Comparison of ENCODE assay signal across 8 mouse cellular contexts in the genomic region with DNA sequence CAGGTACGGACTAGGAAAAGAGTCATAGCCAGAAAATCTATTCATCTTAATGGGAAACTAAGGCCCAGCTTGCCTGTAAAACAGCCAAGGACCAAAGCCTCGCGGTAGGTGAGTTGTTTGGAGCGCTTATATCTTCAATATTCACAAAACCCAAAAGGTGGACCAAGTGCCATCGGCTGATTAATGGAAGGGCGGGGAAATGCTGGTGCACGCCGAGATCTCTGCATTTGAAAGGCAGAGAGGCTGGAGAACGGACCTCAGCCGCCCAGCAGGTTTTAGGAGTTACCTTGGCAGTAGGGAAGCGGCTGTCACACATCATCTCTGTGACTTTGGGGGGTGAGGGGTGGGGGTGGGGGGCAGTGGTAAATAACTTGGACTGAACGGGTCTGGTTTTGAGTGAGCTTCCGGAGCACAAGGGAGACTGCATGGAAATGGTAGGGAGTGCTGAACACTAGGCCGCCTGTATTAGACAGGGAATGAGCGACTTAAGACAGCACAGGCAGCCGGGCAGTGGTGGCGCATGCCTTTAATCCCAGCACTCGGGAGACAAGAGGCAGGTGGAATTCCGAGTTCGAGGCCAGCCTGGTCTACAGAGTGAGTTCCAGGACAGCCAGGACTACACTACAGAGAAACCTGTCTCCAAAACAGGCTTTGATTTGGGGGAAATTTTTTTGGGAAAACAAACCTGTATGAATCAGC. TPM values are rescaled to one million over a fixed set of nuclear protein-coding genes. Genes with fewer than 3 reads are reported as not detected.
DNase-seq lines count a peak whose midpoint lies in the region; ATAC-seq and TF ChIP-seq lines count a peak whose summit lies in the region.

No protein-coding gene starts in this region.

- peaks cover 16% of the 10 kb centered on the region for H3K4me1 ChIP-seq in hindbrain, embryonic 14.5 days (replicated peaks; ENCODE audit: control insufficient read depth, insufficient read depth, low read length)
- H3K4me1 ChIP-seq in midbrain, embryonic 16.5 days (ENCODE audit: control insufficient read depth, insufficient read depth, low read length) = peaks cover 23% of the 10 kb centered on the region

- H3K36me3 ChIP-seq in hindbrain, embryonic 14.5 days (replicated peaks; ENCODE audit: control insufficient read depth, insufficient read depth) = peaks cover 47% of the 10 kb centered on the region
- peaks cover 18% of the 10 kb centered on the region for H3K36me3 ChIP-seq in midbrain, embryonic 16.5 days (ENCODE audit: control insufficient read depth, insufficient read depth, low read length)

- H3K4me2 ChIP-seq in hindbrain, embryonic 14.5 days (replicated peaks) = peak overlapping the region; percentile 80
- H3K4me2 ChIP-seq in midbrain, embryonic 16.5 days (ENCODE audit: low read length) = peak overlapping the region; percentile 70

- no peak for TF ChIP-seq CTCF in left cerebral cortex, adult 2 months (IDR thresholded peaks at IDR 0.05)

- DNase-seq in left cerebral cortex, adult 2 months (ENCODE audit: extremely low spot score in 1 of 2, low spot score in 2 of 2) = no peak
- no peak for DNase-seq in left cerebral cortex, postnatal 14 days (ENCODE audit: low spot score in 2 of 2)
- peak; percentile 17 for DNase-seq in brain, adult 2 months (ENCODE audit: low read depth, low spot score)
- DNase-seq in hindbrain, embryonic 14.5 days (ENCODE audit: low spot score) = no peak
- no peak for DNase-seq in adrenal gland, postnatal 25 days
- DNase-seq in left cerebral cortex, adult 18-20 months (ENCODE audit: low spot score in 2 of 2) = no peak
- DNase-seq in ovary, adult 18-20 months (ENCODE audit: low spot score) = no peak

- no peaks in the 10 kb centered on the region for H3K9me3 ChIP-seq in hindbrain, embryonic 14.5 days (ENCODE audit: control insufficient read depth, low read length)
- no peaks in the 10 kb centered on the region for H3K9me3 ChIP-seq in midbrain, embryonic 16.5 days (replicated peaks; ENCODE audit: control insufficient read depth, low read length, poor library complexity, severe bottlenecking)

- peak overlapping the region; percentile 64 for H3K9ac ChIP-seq in hindbrain, embryonic 14.5 days
- H3K9ac ChIP-seq in midbrain, embryonic 16.5 days (ENCODE audit: low read depth, low read length) = peak overlapping the region; percentile 67

- peak overlapping the region; percentile 78 for H3K4me3 ChIP-seq in left cerebral cortex, adult 2 months
- H3K4me3 ChIP-seq in hindbrain, embryonic 14.5 days (replicated peaks; ENCODE audit: low read length) = peak overlapping the region; percentile 78
- peak overlapping the region; percentile 80 for H3K4me3 ChIP-seq in midbrain, embryonic 16.5 days (ENCODE audit: low read depth, low read length)

- ATAC-seq in hindbrain, embryonic 14.5 days (ENCODE audit: low FRiP score) = no peak
- no peak for ATAC-seq in midbrain, embryonic 16.5 days

- no peaks in the 10 kb centered on the region for H3K27me3 ChIP-seq in hindbrain, embryonic 14.5 days (ENCODE audit: control insufficient read depth, insufficient read depth, low read length)
- H3K27me3 ChIP-seq in midbrain, embryonic 16.5 days (ENCODE audit: control insufficient read depth, insufficient read depth, low read depth, low read length) = no peaks in the 10 kb centered on the region

- intact Hi-C loops in left cerebral cortex, adult 2 months (cut with DNase I) = loop anchor here (1.0 to 2.0 kb wide), 2 partner anchors 20 to 50 kb away; partner anchors contain the start of gene Polr2j
- intact Hi-C loops in left cerebral cortex, postnatal 14 days (cut with DNase I) = loop anchor here (1.0 to 5.0 kb wide), 2 partner anchors 20 to 51 kb away; partner anchors contain the start of gene Polr2j

- H3K27ac ChIP-seq in left cerebral cortex, adult 2 months = peak overlapping the region; percentile 75
- no peak overlapping the region for H3K27ac ChIP-seq in hindbrain, embryonic 14.5 days
- H3K27ac ChIP-seq in midbrain, embryonic 16.5 days (ENCODE audit: low read length) = no peak overlapping the region

- 8% methylated on average over 20 of the region's 20 CpGs for WGBS in hindbrain, embryonic 14.5 days
- WGBS in midbrain, embryonic 16.5 days = 8% methylated on average over 20 of the region's 20 CpGs

RNA-seq across cellular contexts. Expression of gene Alkbh4, which starts 0.5 kb away (rescaled TPM):
- total RNA-seq in left cerebral cortex, adult 2 months (2021) = 1 to 10 TPM; 8.5 to 9.6 TPM
- 1 to 10 TPM; 8.2 to 8.9 TPM for total RNA-seq in left cerebral cortex, postnatal 14 days (2021)
- 16.7 and 17.1 TPM in 2 replicates for polyA plus RNA-seq in hindbrain, embryonic 14.5 days (2014; fragmentation: Nextera tagmentation; extraction: Ambion mirVana)
- polyA plus RNA-seq in midbrain, embryonic 16.5 days (2015; fragmentation: Nextera tagmentation; extraction: Ambion mirVana) = 20.4 and 20.5 TPM in 2 replicates
- total RNA-seq in adrenal gland, postnatal 25 days (2021) = 8.8 and 9.5 TPM in 2 replicates
- total RNA-seq in left cerebral cortex, adult 18-20 months (2021) = 1 to 10 TPM; 9.0 to 9.5 TPM

RNA-seq across cellular contexts. Expression of gene Lrwd1, which starts 0.6 kb away (rescaled TPM):
- total RNA-seq in left cerebral cortex, adult 2 months (2021) = 10 to 100 TPM; 14.8 to 15.2 TPM
- total RNA-seq in left cerebral cortex, postnatal 14 days (2021) = 10 to 100 TPM; 12.4 to 14.1 TPM
- polyA plus RNA-seq in hindbrain, embryonic 14.5 days (2014; fragmentation: Nextera tagmentation; extraction: Ambion mirVana) = 18.2 and 20.5 TPM in 2 replicates
- 27.1 and 28.1 TPM in 2 replicates for polyA plus RNA-seq in midbrain, embryonic 16.5 days (2015; fragmentation: Nextera tagmentation; extraction: Ambion mirVana)
- 13.8 and 14.3 TPM in 2 replicates for total RNA-seq in adrenal gland, postnatal 25 days (2021)
- total RNA-seq in left cerebral cortex, adult 18-20 months (2021) = 10 to 100 TPM; 13.8 to 16.2 TPM

RNA-seq across cellular contexts. Expression of gene Polr2j, which starts 20.0 kb away (rescaled TPM):
- total RNA-seq in left cerebral cortex, adult 2 months (2021) = 10 to 100 TPM; 70.8 to 72.8 TPM
- total RNA-seq in left cerebral cortex, postnatal 14 days (2021) = 10 to 100 TPM; 86.2 to 86.3 TPM
- 209 and 235 TPM in 2 replicates for polyA plus RNA-seq in hindbrain, embryonic 14.5 days (2014; fragmentation: Nextera tagmentation; extraction: Ambion mirVana)
- 190 and 194 TPM in 2 replicates for polyA plus RNA-seq in midbrain, embryonic 16.5 days (2015; fragmentation: Nextera tagmentation; extraction: Ambion mirVana)
- 76.9 and 82.2 TPM in 2 replicates for total RNA-seq in adrenal gland, postnatal 25 days (2021)
- 10 to 100 TPM; 74.9 to 75.7 TPM for total RNA-seq in left cerebral cortex, adult 18-20 months (2021)

RNA-seq across cellular contexts. Expression of gene Orai2, which starts 34.1 kb away (rescaled TPM):
- 10 to 100 TPM; 46.7 to 48.8 TPM for total RNA-seq in left cerebral cortex, adult 2 months (2021)
- 10 to 100 TPM; 54.3 to 56.1 TPM for total RNA-seq in left cerebral cortex, postnatal 14 days (2021)
- polyA plus RNA-seq in hindbrain, embryonic 14.5 days (2014; fragmentation: Nextera tagmentation; extraction: Ambion mirVana) = 34.6 and 37.5 TPM in 2 replicates
- 47.1 and 52.0 TPM in 2 replicates for polyA plus RNA-seq in midbrain, embryonic 16.5 days (2015; fragmentation: Nextera tagmentation; extraction: Ambion mirVana)
- 1.8 and 2.5 TPM in 2 replicates for total RNA-seq in adrenal gland, postnatal 25 days (2021)
- total RNA-seq in left cerebral cortex, adult 18-20 months (2021) = 10 to 100 TPM; 45.9 to 48.5 TPM

RNA-seq across cellular contexts. Expression of gene Rasa4, which starts 52.7 kb away (rescaled TPM):
- 1 to 10 TPM; 5.4 to 5.8 TPM for total RNA-seq in left cerebral cortex, adult 2 months (2021)
- 1 to 10 TPM; 3.2 to 6.7 TPM for total RNA-seq in left cerebral cortex, postnatal 14 days (2021)
- polyA plus RNA-seq in hindbrain, embryonic 14.5 days (2014; fragmentation: Nextera tagmentation; extraction: Ambion mirVana) = 13.6 and 15.0 TPM in 2 replicates
- 22.0 and 29.1 TPM in 2 replicates for polyA plus RNA-seq in midbrain, embryonic 16.5 days (2015; fragmentation: Nextera tagmentation; extraction: Ambion mirVana)
- total RNA-seq in adrenal gland, postnatal 25 days (2021) = 13.8 and 19.1 TPM in 2 replicates
- total RNA-seq in left cerebral cortex, adult 18-20 months (2021) = 10 to 100 TPM in 1 of 2 experiments, 1 to 10 TPM in 1; 4.8 to 10.3 TPM
